Mouse (Mus musculus) intestine, embryonic 16.5 days (tissue): ENCODE results near the gene Ttll12. TPM values are rescaled to one million over a fixed set of nuclear protein-coding genes. Genes with fewer than 3 reads are reported as not detected.

Experiments used
- ATAC-seq: fragments of 200-750 bp; cut with Nextera tagmentation; 2 replicates; pipeline ENCODE4 v1.8.0; 2017; ENCODE audit warnings: moderate TSS enrichment, moderate library complexity
- H3K27ac ChIP-seq: fragments of 300-500 bp; sonication (generic); 2 replicates; pipeline ENCODE4 v1.5.1; 2014; ENCODE audit warnings: mild to moderate bottlenecking, low read length
- H3K27me3 ChIP-seq: fragments of 300-500 bp; sonication (generic); replicated peaks from 2 replicates; pipeline ENCODE4 v1.6.1; 2014; ENCODE audit warnings: low read length, control low read depth, mixed read lengths; ENCODE audit not compliant: control insufficient read depth, insufficient read depth
- H3K36me3 ChIP-seq: fragments of 300-500 bp; sonication (generic); 2 replicates; pipeline ENCODE4 v1.6.1; 2014; ENCODE audit warnings: low read length, control low read depth; ENCODE audit not compliant: control insufficient read depth, insufficient read depth
- H3K4me1 ChIP-seq: fragments of 300-500 bp; sonication (generic); 2 replicates; pipeline ENCODE4 v1.6.1; 2014; ENCODE audit warnings: low read length, control low read depth, mixed read lengths; ENCODE audit not compliant: control insufficient read depth, insufficient read depth
- H3K4me2 ChIP-seq: fragments of 300-500 bp; sonication (generic); 2 replicates; pipeline ENCODE4 v1.6.1; 2014; ENCODE audit warnings: low read depth, low read length, control low read depth
- H3K4me3 ChIP-seq: fragments of 300-500 bp; sonication (generic); 2 replicates; pipeline ENCODE4 v1.5.1; 2014; ENCODE audit warnings: mild to moderate bottlenecking, low read length
- H3K9ac ChIP-seq: fragments of 300-500 bp; sonication (generic); 2 replicates; pipeline ENCODE4 v1.6.1; 2014; ENCODE audit warnings: low read depth, low read length
- H3K9me3 ChIP-seq: fragments of 300-500 bp; sonication (generic); 2 replicates; pipeline ENCODE4 v1.6.1; 2016; ENCODE audit warnings: low read length, control low read depth; ENCODE audit not compliant: control insufficient read depth
- WGBS: fragments of 180-500 bp; shearing (Covaris S2); extraction: QIAGEN DNeasy Blood & Tissue Kit; methylation state at CpG from one replicate; pipeline ENCODE4 v1.1.7; 2014; 5-methylcytosine and 5-hydroxymethylcytosine counted together
- polyA plus RNA-seq: library from polyadenylated mRNA; unstranded; fragments of >200 nt; fragmentation: Nextera tagmentation; extraction: Ambion mirVana; gene quantifications from 2 replicates; pipeline ENCODE4 v1.2.1, GENCODE M21; 2015

Gene Ttll12
- 29.3 and 30.2 TPM in 2 replicates for polyA plus RNA-seq

DNA sequence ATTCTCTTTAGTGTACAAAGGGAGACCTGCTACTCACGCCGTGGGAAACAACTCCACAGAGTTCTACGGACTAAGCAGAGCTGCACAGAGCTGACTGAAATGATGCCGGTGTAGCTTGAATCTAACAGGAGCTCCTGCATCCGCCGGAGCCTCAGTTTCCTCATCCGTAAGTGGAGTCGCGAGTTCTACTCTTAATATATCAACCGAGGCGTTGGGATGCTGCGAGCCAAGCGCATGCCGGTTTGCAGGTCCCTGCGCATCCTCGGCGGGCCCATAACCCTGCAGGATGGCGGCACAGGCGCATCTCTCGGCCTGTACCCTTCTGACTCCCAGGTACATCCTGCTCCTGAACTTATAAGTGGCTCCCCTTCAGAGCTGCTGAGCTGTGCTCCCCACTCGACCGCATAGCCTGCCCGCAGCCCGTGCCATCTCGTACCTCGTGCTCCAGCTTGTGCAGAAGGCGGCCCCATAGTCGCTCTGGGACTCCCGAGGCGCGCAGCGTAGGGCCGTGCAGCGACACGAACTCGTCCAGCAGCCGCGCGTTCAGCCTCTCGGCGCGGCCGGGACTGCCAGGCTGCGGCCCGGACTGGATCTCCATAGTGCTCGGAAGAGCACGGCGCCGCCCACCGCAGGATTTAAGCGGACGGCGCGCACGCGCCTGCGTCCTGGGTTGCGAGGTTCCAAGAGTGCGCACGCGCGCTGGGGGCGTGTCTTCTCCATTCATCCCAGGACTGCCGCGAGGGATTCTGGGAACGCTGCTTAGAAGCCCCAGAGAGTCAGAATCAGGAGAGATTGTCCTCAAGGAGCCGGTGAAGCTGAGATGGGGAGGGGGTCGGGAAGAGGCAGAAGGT, at the start of gene Ttll12:
Gene Ttll12, minus strand, starts transcription at position 645 of the 851 bp plus-strand sequence.
- H3K4me3 ChIP-seq: peak within 1 kb of the TSS; percentile 88
- H3K27ac ChIP-seq: peak within 1 kb of the TSS; percentile 23; the same call in 1 of the 2 replicates
- H3K9me3 ChIP-seq: no peaks in the 10 kb centered on the region
- peak within 1 kb of the TSS; percentile 85 for H3K9ac ChIP-seq
- WGBS: under 1% methylated on average over 68 of the region's 68 CpGs
- H3K36me3 ChIP-seq: no peaks in the 10 kb centered on the region
- peak; percentile 90 for ATAC-seq
- peaks cover 34% of the 10 kb centered on the region for H3K4me1 ChIP-seq
- H3K27me3 ChIP-seq: no peaks in the 10 kb centered on the region
- H3K4me2 ChIP-seq: peak within 1 kb of the TSS; percentile 90

GRCm38 (mm10) chr15:83642518-83642917, 47.6 kb upstream of the Ttll12 start:
- no peak overlapping the region for H3K9ac ChIP-seq
- H3K27me3 ChIP-seq: no peaks in the 10 kb centered on the region
- H3K4me2 ChIP-seq: no peak overlapping the region
- 87% methylated on average over 6 of the region's 6 CpGs for WGBS
- ATAC-seq: no peak
- 0 out of 2 replicates have a peak, but pooled peaks cover 4% of the 10 kb centered on the region for H3K4me1 ChIP-seq
- H3K27ac ChIP-seq: no peak overlapping the region
- H3K36me3 ChIP-seq: no peaks in the 10 kb centered on the region
- no peaks in the 10 kb centered on the region for H3K9me3 ChIP-seq
- no peak overlapping the region for H3K4me3 ChIP-seq

DNA sequence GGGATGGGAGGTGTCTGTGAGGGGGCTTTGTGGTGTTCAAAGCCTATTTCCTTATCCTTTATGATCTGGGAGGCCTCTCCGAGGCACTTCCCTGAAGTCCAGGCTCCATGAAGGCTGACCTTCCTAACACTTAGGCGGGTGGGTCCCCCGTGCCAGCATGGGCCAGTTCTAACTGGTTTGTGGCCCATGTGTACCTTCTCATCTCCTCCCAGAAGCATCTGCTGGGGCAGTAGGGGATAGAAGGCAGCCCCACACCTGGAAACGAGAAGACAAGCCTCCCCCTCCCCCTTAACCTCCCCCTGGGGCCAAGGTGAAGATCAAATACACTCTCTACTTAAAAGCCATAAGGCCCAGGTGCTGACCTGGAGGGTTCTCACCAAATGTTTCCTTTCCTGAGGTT, 45.3 kb upstream of the Ttll12 start:
- Histone ChIP-seq H3K4me2 (no peak overlapping the region), H3K9me3 (no peaks in the 10 kb centered on the region), H3K9ac (no peak overlapping the region), H3K4me1 (0 out of 2 replicates have a peak, but pooled peaks cover 4% of the 10 kb centered on the region), H3K27me3 (no peaks in the 10 kb centered on the region), H3K36me3 (no peaks in the 10 kb centered on the region), H3K27ac (no peak overlapping the region), H3K4me3 (no peak overlapping the region)
- no peak for ATAC-seq
- 39% methylated on average over 4 of the region's 4 CpGs for WGBS

DNA sequence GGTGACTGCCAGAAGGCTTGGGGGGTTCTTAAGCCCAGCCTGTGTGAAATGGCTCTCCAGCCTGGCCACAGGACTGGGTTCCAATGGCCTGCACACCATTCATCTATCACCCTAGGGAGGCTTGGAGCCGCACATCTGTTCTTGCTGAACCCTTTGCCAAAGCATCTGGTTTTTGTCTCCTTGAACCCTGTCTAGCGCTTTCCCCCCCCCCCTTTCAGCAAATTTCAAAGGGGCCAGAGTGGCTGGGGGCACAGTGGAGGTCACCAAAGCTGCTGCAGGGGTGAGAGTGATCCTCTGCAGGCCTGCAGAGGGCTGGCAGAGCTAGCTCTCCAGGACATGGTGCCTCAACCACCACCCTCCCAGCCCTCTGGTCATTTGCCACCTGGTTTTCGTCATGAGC, 44.2 kb upstream of the Ttll12 start:
- ATAC-seq: no peak
- no peak overlapping the region for H3K9ac ChIP-seq

DNA sequence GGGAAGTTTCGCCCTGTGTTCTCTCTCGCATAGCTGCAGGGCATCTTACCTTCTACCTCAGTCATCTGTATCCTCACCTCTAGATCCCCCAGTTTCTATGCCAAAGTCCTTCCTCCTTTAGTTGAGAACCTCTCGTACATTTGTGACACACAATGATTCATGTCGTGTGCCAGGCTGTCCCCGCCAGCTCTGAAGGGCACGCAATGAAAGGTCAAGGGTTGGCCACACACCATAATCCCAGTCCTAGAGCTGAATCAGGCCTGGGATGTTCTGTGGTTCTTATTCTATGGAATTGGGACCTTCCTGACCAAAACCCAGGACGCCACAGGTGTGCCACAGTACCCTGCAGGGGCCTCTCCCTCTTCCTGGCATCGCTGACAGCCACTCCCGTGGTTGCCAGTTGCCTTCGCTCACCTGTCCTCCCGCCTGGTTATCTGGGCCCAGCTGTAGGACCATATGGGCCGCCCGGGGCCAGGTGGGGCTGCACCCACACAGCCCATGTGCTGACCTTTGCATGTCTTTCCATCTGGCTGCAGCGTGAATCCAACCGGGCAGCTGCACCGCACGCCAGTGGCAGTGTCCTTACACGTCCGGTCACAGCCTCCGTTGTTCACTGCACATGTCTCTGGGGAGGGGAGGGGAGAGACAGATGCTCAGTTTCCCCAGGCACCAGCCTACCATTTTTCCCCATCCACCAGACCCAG, 43.4 kb upstream of the Ttll12 start:
- no peak for ATAC-seq
- 0 out of 2 replicates have a peak, but pooled peaks cover 4% of the 10 kb centered on the region for H3K4me1 ChIP-seq
- H3K4me2 ChIP-seq: no peak overlapping the region
- 74% methylated on average over 20 of the region's 20 CpGs for WGBS
- H3K9me3 ChIP-seq: no peaks in the 10 kb centered on the region
- H3K27me3 ChIP-seq: no peaks in the 10 kb centered on the region
- no peak overlapping the region for H3K27ac ChIP-seq
- no peak overlapping the region for H3K4me3 ChIP-seq
- H3K9ac ChIP-seq: no peak overlapping the region
- no peaks in the 10 kb centered on the region for H3K36me3 ChIP-seq

More for the DNA sequence above, 44.2 kb upstream of the Ttll12 start:
- 0 out of 2 replicates have a peak, but pooled peaks cover 4% of the 10 kb centered on the region for H3K4me1 ChIP-seq
- H3K36me3 ChIP-seq: no peaks in the 10 kb centered on the region
- H3K9me3 ChIP-seq: no peaks in the 10 kb centered on the region
- H3K4me2 ChIP-seq: no peak overlapping the region
- WGBS: 44% methylated on average over 3 of the region's 3 CpGs
- no peak overlapping the region for H3K27ac ChIP-seq
- no peak overlapping the region for H3K4me3 ChIP-seq
- no peaks in the 10 kb centered on the region for H3K27me3 ChIP-seq

DNA sequence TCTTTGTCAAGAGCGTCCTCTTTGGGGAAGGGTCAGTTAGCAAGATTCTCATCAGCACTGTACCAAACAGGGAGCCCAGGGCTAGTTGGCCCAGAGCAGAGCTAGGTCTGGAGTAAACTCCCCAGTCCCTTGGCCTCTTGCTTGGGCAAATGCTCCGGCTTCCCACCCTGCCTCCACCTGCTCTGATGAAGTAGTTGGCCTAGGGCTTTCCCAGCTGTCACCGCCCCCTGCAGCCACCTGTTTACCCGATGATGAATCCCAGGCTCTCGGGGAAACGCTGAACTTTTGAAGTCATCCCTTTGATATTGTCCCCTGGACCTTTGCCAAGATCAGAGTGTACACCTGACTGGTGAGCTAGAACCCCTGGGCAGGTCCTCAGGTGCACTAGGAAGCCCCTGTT, 41.8 kb upstream of the Ttll12 start:
- Histone ChIP-seq H3K4me1 (0 out of 2 replicates have a peak, but pooled peaks cover 4% of the 10 kb centered on the region), H3K36me3 (no peaks in the 10 kb centered on the region), H3K4me3 (no peak overlapping the region), H3K27me3 (no peaks in the 10 kb centered on the region), H3K9me3 (no peaks in the 10 kb centered on the region), H3K9ac (no peak overlapping the region), H3K27ac (no peak overlapping the region), H3K4me2 (no peak overlapping the region)
- ATAC-seq: no peak
- WGBS: 53% methylated on average over 6 of the region's 6 CpGs

GRCm38 (mm10) chr15:83635251-83635650, 40.3 kb upstream of the Ttll12 start:
- no peak overlapping the region for H3K4me2 ChIP-seq
- H3K27ac ChIP-seq: no peak overlapping the region
- 34% methylated on average over 3 of the region's 3 CpGs for WGBS
- 0 out of 2 replicates have a peak, but pooled peaks cover 4% of the 10 kb centered on the region for H3K4me1 ChIP-seq
- no peak overlapping the region for H3K4me3 ChIP-seq
- ATAC-seq: no peak
- H3K9ac ChIP-seq: no peak overlapping the region
- H3K36me3 ChIP-seq: no peaks in the 10 kb centered on the region
- no peaks in the 10 kb centered on the region for H3K27me3 ChIP-seq
- H3K9me3 ChIP-seq: no peaks in the 10 kb centered on the region

DNA sequence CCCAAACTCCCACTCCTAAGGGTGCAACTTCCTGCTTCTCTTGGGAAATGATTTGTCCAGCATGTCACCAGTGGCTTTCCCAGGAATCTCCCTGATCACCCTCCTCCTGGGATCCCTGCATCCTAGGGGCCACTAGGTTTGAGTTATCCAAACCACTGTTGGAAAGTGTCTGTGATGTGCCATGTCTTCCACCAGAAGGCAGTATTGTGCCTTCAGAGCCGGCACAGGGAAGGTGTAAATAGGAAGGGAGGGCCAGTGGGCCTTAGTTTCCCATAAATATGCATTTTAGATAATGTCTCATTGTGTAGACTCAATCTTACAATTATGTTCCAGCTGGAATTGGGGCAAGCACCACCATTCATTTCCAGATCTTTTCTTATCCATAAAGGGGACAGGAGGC, 39.1 kb upstream of the Ttll12 start:
- Histone ChIP-seq H3K36me3 (no peaks in the 10 kb centered on the region), H3K4me3 (no peak overlapping the region), H3K9me3 (peaks cover 5% of the 10 kb centered on the region; the same call in 1 of the 2 replicates), H3K4me2 (no peak overlapping the region), H3K27me3 (no peaks in the 10 kb centered on the region), H3K9ac (no peak overlapping the region), H3K4me1 (0 out of 2 replicates have a peak, but pooled peaks cover 3% of the 10 kb centered on the region), H3K27ac (no peak overlapping the region)
- 14% methylated on average over 1 of the region's 1 CpGs for WGBS
- no peak for ATAC-seq

DNA sequence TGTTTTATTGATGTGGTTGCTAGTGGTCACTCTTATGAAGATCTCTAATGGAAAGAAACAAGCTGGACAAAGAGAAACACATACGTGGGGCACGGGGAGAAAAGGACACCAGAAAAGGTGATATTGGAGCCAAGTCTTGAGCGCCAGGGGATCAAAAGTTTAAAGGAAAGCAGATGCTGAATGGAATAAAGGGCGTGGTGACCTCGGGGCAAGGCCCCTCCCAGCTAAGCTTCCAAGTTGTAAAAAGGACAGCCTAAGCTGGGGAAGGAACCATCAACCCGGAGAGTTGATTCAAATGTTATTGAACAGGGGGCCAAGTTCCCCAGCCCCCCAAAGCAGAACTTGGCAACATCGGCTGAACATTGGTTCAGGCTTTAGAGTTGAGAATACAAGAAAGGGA, 36.1 kb upstream of the Ttll12 start:
- Histone ChIP-seq H3K9me3 (peaks cover 5% of the 10 kb centered on the region; the same call in 1 of the 2 replicates), H3K4me3 (no peak overlapping the region), H3K9ac (no peak overlapping the region), H3K4me2 (no peak overlapping the region), H3K36me3 (no peaks in the 10 kb centered on the region), H3K27ac (no peak overlapping the region), H3K27me3 (no peaks in the 10 kb centered on the region), H3K4me1 (no peaks in the 10 kb centered on the region)
- ATAC-seq: no peak
- 77% methylated on average over 7 of the region's 7 CpGs for WGBS
